Mouse (Mus musculus): ENCODE data around the gene Sema4g. TPM values are rescaled to one million over a fixed set of nuclear protein-coding genes. Genes with fewer than 3 reads are reported as not detected.

The Sema4g gene
- 0.14 TPM for polyA plus RNA-seq (2017; shearing (Covaris generic))

DNA sequence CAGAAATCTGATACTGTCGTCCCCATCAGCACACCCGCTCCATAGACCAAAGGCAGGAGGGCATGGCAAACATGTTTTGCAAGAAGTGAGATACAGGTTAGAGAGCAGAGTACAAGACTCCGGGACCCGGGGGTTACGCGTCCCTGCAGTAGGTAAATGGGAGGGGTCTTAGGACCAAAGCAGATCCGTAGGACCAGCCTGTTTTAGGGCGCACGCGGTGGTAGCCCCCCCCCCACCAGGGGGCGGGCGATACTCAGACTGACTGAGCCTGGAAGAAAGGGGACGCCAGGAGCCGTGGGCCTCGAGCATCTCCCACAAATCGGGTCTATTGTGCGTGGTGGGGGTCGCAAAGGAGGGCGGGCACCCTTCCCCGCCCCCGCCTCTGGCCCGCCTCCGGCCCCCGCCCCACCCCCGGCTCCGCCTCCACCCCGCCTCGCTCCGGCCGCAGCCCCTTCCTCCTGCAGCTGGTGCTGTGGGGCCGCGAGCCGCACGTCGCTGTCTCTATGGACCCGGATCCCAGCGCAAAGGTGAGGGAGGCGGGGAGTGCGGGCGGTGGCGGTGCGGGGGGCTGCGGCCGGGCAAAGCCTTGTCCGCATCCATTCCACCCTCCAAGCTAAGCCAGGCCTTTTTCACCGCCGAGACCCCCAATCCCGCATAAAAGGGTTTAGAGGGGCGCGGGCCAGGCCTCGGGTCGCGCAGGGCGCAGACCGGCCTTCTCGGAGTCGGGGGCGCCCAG is at the start of gene Sema4g:
Gene Sema4g (plus strand): TSS at position 271 of the 736 bp plus-strand sequence.

DNA sequence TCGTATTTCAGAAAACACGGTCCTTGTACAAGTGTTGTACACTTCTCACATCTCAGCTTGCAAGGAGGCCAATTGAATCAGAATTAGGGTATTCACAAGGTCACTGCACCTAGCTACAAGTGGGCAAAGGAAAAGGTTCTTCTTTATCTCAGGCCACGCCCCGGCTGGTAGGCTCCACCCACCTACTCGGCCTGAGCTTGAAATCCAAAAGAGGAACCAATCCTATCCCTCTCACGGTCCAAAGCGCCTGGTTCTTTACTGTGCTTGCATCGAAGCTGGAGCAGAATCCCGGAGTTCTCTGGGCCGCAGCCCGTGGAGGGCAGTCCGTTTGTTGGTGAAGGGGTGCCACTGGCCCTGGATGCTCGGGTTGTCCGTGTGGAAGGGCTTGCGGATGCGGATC is 16.5 kb downstream of the Sema4g start, which contains the start of gene Twnk:
Gene Twnk (plus strand): TSS at position 220 of the 400 bp plus-strand sequence.

GRCm38 (mm10) chr19:45005957-45006712 is 17.2 kb downstream of the Sema4g start, which contains the start of gene Mrpl43:
TSS of gene Mrpl43 (minus strand) at chr19:45006442.

GRCm38 (mm10) chr19:45014335-45014971 is 25.6 kb downstream of the Sema4g start, which contains the start of gene Lzts2:
TSS of gene Lzts2 (plus strand) at chr19:45014414.

GRCm38 (mm10) chr19:45045651-45046050 is 56.8 kb downstream of the Sema4g start, which contains the start of gene Pdzd7:
TSS of gene Pdzd7 (minus strand) at chr19:45045717.

GRCm38 (mm10) chr19:45047417-45047934 is 58.6 kb downstream of the Sema4g start, which contains the start of gene Sfxn3:
TSS of gene Sfxn3 (plus strand) at chr19:45047503.

Other genes starting within 250 kb of the Sema4g start
- not detected for gene Pax2, start 233.1 kb upstream of the Sema4g start, polyA plus RNA-seq (2017; shearing (Covaris generic))
- gene Slf2, start 58.0 kb upstream of the Sema4g start, polyA plus RNA-seq (2017; shearing (Covaris generic)) = 40.5 TPM
- 16.1 TPM for gene Twnk, start 16.6 kb downstream of the Sema4g start, polyA plus RNA-seq (2017; shearing (Covaris generic))
- 60.7 TPM for gene Mrpl43, start 17.3 kb downstream of the Sema4g start, polyA plus RNA-seq (2017; shearing (Covaris generic))
- 8.6 TPM for gene Lzts2, start 25.3 kb downstream of the Sema4g start, polyA plus RNA-seq (2017; shearing (Covaris generic))
- 0.28 TPM for gene Pdzd7, start 56.6 kb downstream of the Sema4g start, polyA plus RNA-seq (2017; shearing (Covaris generic))
- gene Sfxn3, start 58.4 kb downstream of the Sema4g start, polyA plus RNA-seq (2017; shearing (Covaris generic)) = 79.9 TPM
- 0.25 TPM for gene Kazald1, start 86.1 kb downstream of the Sema4g start, polyA plus RNA-seq (2017; shearing (Covaris generic))
- not detected for gene Tlx1, start 161.6 kb downstream of the Sema4g start, polyA plus RNA-seq (2017; shearing (Covaris generic))
- not detected for gene Lbx1, start 246.7 kb downstream of the Sema4g start, polyA plus RNA-seq (2017; shearing (Covaris generic))